Mouse (Mus musculus): ENCODE data around the gene Mex3a.

GRCm38 (mm10) chr3:88500655-88501365, 31.4 kb upstream of the Mex3a start:
- TF ChIP-seq CTCF (IDR thresholded peaks at IDR 0.05; ENCODE audit: borderline replicate concordance, control insufficient read depth, extremely low read depth, insufficient read depth, low read length, poor library complexity) (no peak), POLR2A (IDR thresholded peaks at IDR 0.05; ENCODE audit: control insufficient read depth, extremely low read depth, insufficient read depth, low read length, poor library complexity) (no peak)
